Mouse (Mus musculus) heart, adult 2 months (tissue): ENCODE data around the gene Cdan1.

Experiments
- CTCF ChIP-seq: fragments of 200-600 bp; IDR thresholded peaks from 2 replicates; pipeline ENCODE4 v1.8.1; 2022; ENCODE audit warnings: antibody characterized with exemption, mild to moderate bottlenecking, moderate library complexity
- POLR2A ChIP-seq: fragments of 200-500 bp; IDR thresholded peaks from 2 replicates; pipeline ENCODE4 v1.6.1; 2011; ENCODE audit warnings: mild to moderate bottlenecking, low read depth, low read length, control low read depth; ENCODE audit not compliant: insufficient read depth

GRCm38 (mm10) chr2:120745496-120745895 lies 104.4 kb downstream of the Cdan1 start:
- TF ChIP-seq POLR2A, result no peak
- no peak for TF ChIP-seq CTCF
